Mouse (Mus musculus): ENCODE measurements at regions not wholly inside any gene's neighbourhood (a gene's known extent, or its start where the extent isn't known, plus 50 kb on each side); places are given as distances from the start of the nearest gene placed in this dataset.

- TF ChIP-seq CTCF (IDR thresholded peaks at IDR 0.05; ENCODE audit: borderline replicate concordance, control insufficient read depth, extremely low read depth, insufficient read depth, low read length, poor library complexity) (no peak), POLR2A (IDR thresholded peaks at IDR 0.05; ENCODE audit: control insufficient read depth, extremely low read depth, insufficient read depth, low read length, poor library complexity) (no peak)
These were observed 172.3 kb downstream of the Ifng start for GRCm38 (mm10) chr10:118613056-118613695.
